Comparison of ENCODE assay signal across 26 mouse cellular contexts in genomic region chr9:90245781-90246180, GRCm38 (mm10). TPM values are rescaled to one million over a fixed set of nuclear protein-coding genes. Genes with fewer than 3 reads are reported as not detected.
DNase-seq lines count a peak whose midpoint lies in the region; ATAC-seq and TF ChIP-seq lines count a peak whose summit lies in the region.
"Had no signal": no experiment of that assay in that cellular context is flagged by ENCODE, and none has a peak within 500 bp of the region (broad histone marks: within the 10 kb centered on the region; RNA-seq: fewer than 3 reads in every experiment).

No protein-coding gene starts in this region.

- peak overlapping the region; percentile 10; the same call in 1 of the 2 replicates for H3K9ac ChIP-seq in liver, embryonic 14.5 days (replicated peaks)
- H3K9ac ChIP-seq: heart, embryonic 15.5 days; hindbrain, embryonic 12.5 days; limb, embryonic 15.5 days; lung, embryonic 15.5 days; midbrain, embryonic 13.5 days; neural tube, embryonic 13.5 days had no signal

- H3K4me3 ChIP-seq in thymus, adult 2 months (ENCODE audit: control insufficient read depth, insufficient read depth, low read length) = no peak overlapping the region
- no peak overlapping the region for H3K4me3 ChIP-seq in bone marrow, adult 2 months (replicated peaks; ENCODE audit: control insufficient read depth, low read depth, low read length)
- H3K4me3 ChIP-seq in liver, embryonic 14.5 days (ENCODE audit: insufficient read depth in 1 of 2, low read depth in 2 of 2, low read length in 2 of 2) = no peak overlapping the region
- H3K4me3 ChIP-seq: erythroblast, embryonic 14.5 days; heart, embryonic 15.5 days; hindbrain, embryonic 12.5 days; limb, embryonic 10.5 days; limb, embryonic 15.5 days; lung, embryonic 15.5 days; midbrain, embryonic 13.5 days; neural tube, embryonic 13.5 days had no signal

- H3K9me3 ChIP-seq in liver, embryonic 14.5 days (ENCODE audit: control insufficient read depth, low read length) = no peaks in the 10 kb centered on the region
- H3K9me3 ChIP-seq: heart, embryonic 15.5 days; hindbrain, embryonic 12.5 days; limb, embryonic 10.5 days; limb, embryonic 15.5 days; lung, embryonic 15.5 days; midbrain, embryonic 13.5 days; neural tube, embryonic 13.5 days had no signal

- peaks cover 5% of the 10 kb centered on the region; the same call in 1 of the 2 replicates for H3K36me3 ChIP-seq in thymus, adult 2 months (ENCODE audit: control insufficient read depth, insufficient read depth, low read length)
- H3K36me3 ChIP-seq in liver, embryonic 14.5 days (replicated peaks; ENCODE audit: control insufficient read depth, insufficient read depth, low read depth) = peaks cover 36% of the 10 kb centered on the region
- H3K36me3 ChIP-seq: heart, embryonic 15.5 days had no signal

- no peaks in the 10 kb centered on the region for H3K27me3 ChIP-seq in thymus, adult 2 months (ENCODE audit: control insufficient read depth, insufficient read depth, low read length)
- H3K27me3 ChIP-seq in liver, embryonic 14.5 days (ENCODE audit: control insufficient read depth, insufficient read depth, low read length) = no peaks in the 10 kb centered on the region
- H3K27me3 ChIP-seq: heart, embryonic 15.5 days; hindbrain, embryonic 12.5 days; limb, embryonic 15.5 days; lung, embryonic 15.5 days; midbrain, embryonic 13.5 days; neural tube, embryonic 13.5 days had no signal

- no peak for DNase-seq in thymus, adult 2 months
- no peak for DNase-seq in thymus, postnatal 10 days (ENCODE audit: low spot score in 2 of 2)
- DNase-seq in liver, embryonic 14.5 days (ENCODE audit: low read depth in 3 of 3, low spot score in 3 of 3) = no peak
- no peak for DNase-seq in urinary bladder, adult 2 months (ENCODE audit: low spot score)
- no peak for DNase-seq in urinary bladder, postnatal 14 days (ENCODE audit: low spot score)
- no peak for DNase-seq in urinary bladder, postnatal 25 days (ENCODE audit: low spot score)
- DNase-seq: adrenal gland, postnatal 25 days; B cell, adult 2 months; cerebellum, adult 18-20 months; cerebellum, postnatal 10 days; gastrocnemius, postnatal 10 days; heart, postnatal 36 days; kidney, adult 11 months; kidney, postnatal 14 days; layer of hippocampus, adult 9-11 months; thymus, postnatal 36 days had no signal

- TF ChIP-seq POLR2A in thymus, adult 2 months (IDR thresholded peaks at IDR 0.05; ENCODE audit: control insufficient read depth, extremely low read depth, insufficient read depth, low read length, poor library complexity) = no peak
- TF ChIP-seq POLR2A in bone marrow, adult 2 months (IDR thresholded peaks at IDR 0.05; ENCODE audit: borderline replicate concordance, control insufficient read depth, low read depth, low read length) = no peak

- H3K4me2 ChIP-seq in liver, embryonic 14.5 days (ENCODE audit: low read depth) = no peak overlapping the region
- H3K4me2 ChIP-seq: heart, embryonic 15.5 days; hindbrain, embryonic 12.5 days; limb, embryonic 15.5 days; lung, embryonic 15.5 days; midbrain, embryonic 13.5 days; neural tube, embryonic 13.5 days had no signal

- TF ChIP-seq CTCF in thymus, adult 2 months (IDR thresholded peaks at IDR 0.05; ENCODE audit: borderline replicate concordance, control insufficient read depth, extremely low read depth, insufficient read depth, low read length, poor library complexity) = no peak
- no peak for TF ChIP-seq CTCF in bone marrow, adult 2 months (IDR thresholded peaks at IDR 0.05; ENCODE audit: control insufficient read depth, insufficient read depth, low read length)
- no peak for TF ChIP-seq CTCF in liver, embryonic 14.5 days (IDR thresholded peaks at IDR 0.05; ENCODE audit: low read depth)

- no peak for TF ChIP-seq EP300 in liver, embryonic 14.5 days (IDR thresholded peaks at IDR 0.05; ENCODE audit: low read depth)

- WGBS in thymus, adult 2 months = 68% methylated on average over 5 of the region's 5 CpGs
- WGBS in bone marrow, adult 2 months = 36% methylated on average over 5 of the region's 5 CpGs
- 45% methylated on average over 5 of the region's 5 CpGs for WGBS in liver, embryonic 14.5 days (ENCODE audit: insufficient replicate concordance)

- H3K27ac ChIP-seq in thymus, adult 2 months (ENCODE audit: control insufficient read depth, insufficient read depth, low read length) = peak overlapping the region; percentile 8
- peak overlapping the region; percentile 83 for H3K27ac ChIP-seq in bone marrow, adult 2 months (ENCODE audit: control insufficient read depth, insufficient read depth, low read depth, low read length, poor library complexity)
- peak overlapping the region; percentile 34 for H3K27ac ChIP-seq in liver, embryonic 14.5 days
- H3K27ac ChIP-seq: heart, embryonic 15.5 days; hindbrain, embryonic 12.5 days; limb, embryonic 10.5 days; limb, embryonic 15.5 days; lung, embryonic 15.5 days; midbrain, embryonic 13.5 days; neural tube, embryonic 13.5 days had no signal

- no peak for ATAC-seq in liver, embryonic 14.5 days (ENCODE audit: insufficient read depth)
- ATAC-seq: forebrain, embryonic 16.5 days; midbrain, embryonic 13.5 days had no signal

- peaks cover 70% of the 10 kb centered on the region for H3K4me1 ChIP-seq in thymus, adult 2 months (replicated peaks; ENCODE audit: control insufficient read depth, insufficient read depth, low read length)
- peaks cover 21% of the 10 kb centered on the region for H3K4me1 ChIP-seq in bone marrow, adult 2 months (ENCODE audit: control insufficient read depth, insufficient read depth, low read length)
- peaks cover 63 to 75% of the 10 kb centered on the region in 2 experiments for H3K4me1 ChIP-seq in liver, embryonic 14.5 days (replicated peaks; ENCODE audit: control insufficient read depth in 2 of 2, insufficient read depth in 2 of 2, low read length in 1 of 2)
- H3K4me1 ChIP-seq: hindbrain, embryonic 12.5 days; limb, embryonic 10.5 days; limb, embryonic 15.5 days; midbrain, embryonic 13.5 days; neural tube, embryonic 13.5 days had no signal

RNA-seq across cellular contexts. Expression of gene Tbc1d2b, which starts 24.8 kb away (rescaled TPM):
- polyA plus RNA-seq in thymus, adult 2 months (2012; rRNA removed) = 54.5 and 59.1 TPM in 2 replicates
- polyA plus RNA-seq in bone marrow, adult 2 months (2011; ENCODE audit: insufficient read depth, insufficient read length, low replicate concordance, missing spikeins) = 12.5 and 26.2 TPM in 2 replicates
- polyA plus RNA-seq in liver, embryonic 14.5 days (2012; rRNA removed) = 9.8 and 10.1 TPM in 2 replicates
- 6.5 and 9.5 TPM in 2 replicates for polyA plus RNA-seq in liver, embryonic 14.5 days (2014; fragmentation: Nextera tagmentation; extraction: Ambion mirVana)
- 43.5 and 47.9 TPM in 2 replicates for polyA plus RNA-seq in urinary bladder, adult 2 months (2012; rRNA removed)

Comparison
In these comparisons a context has a peak if more than half of its experiments do, and no peak if none do; other contexts are left out.
1. H3K27ac ChIP-seq: peak in every context shown above with its lines; median percentile 83 in bone marrow, adult 2 months; 34 in liver, embryonic 14.5 days; 8 in thymus, adult 2 months.